In the genomic region with DNA sequence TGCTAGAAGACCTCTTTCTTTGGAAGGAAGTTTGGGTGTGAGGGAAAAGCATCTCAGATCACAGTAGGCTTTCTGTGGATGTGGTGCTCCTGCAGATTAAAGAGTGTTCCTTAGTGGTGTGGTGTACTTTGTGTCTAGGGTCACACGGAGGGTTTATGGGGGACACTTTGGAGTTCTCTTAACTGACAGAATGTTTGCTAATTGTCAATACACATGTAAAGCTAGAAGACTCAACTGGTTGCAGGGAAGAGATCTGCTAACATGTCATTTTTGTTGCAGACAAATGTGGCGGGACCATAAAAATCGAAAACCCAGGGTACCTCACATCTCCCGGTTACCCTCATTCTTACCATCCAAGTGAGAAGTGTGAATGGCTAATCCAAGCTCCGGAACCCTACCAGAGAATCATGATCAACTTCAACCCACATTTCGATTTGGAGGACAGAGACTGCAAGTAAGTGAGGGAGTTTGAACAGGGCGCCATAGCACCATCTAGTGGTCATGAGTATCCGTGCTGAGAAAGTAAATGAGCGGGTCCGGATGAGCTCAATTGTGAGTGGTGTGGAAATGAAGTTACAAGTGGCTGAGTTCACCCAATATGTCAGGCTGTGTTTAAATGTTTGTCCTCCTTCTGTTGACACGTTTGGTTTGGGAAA, we compare ENCODE assay signal across 9 mouse cellular contexts. TPM values are rescaled to one million over a fixed set of nuclear protein-coding genes. Genes with fewer than 3 reads are reported as not detected.
DNase-seq lines count a peak whose midpoint lies in the region; ATAC-seq and TF ChIP-seq lines count a peak whose summit lies in the region.
"Had no signal": no experiment of that assay in that cellular context is flagged by ENCODE, and none has a peak within 500 bp of the region (broad histone marks: within the 10 kb centered on the region; RNA-seq: fewer than 3 reads in every experiment).

No protein-coding gene starts in this region.

- H3K9ac ChIP-seq in forebrain, embryonic 14.5 days (ENCODE audit: low read length): peak overlapping the region; percentile 18; the same call in 1 of the 2 replicates
- H3K9ac ChIP-seq in neural tube, embryonic 15.5 days (replicated peaks): peak overlapping the region; percentile 30
- H3K9ac ChIP-seq: liver, embryonic 15.5 days had no signal

- no peaks in the 10 kb centered on the region for H3K36me3 ChIP-seq in E14TG2a.4 (ENCODE audit: insufficient read depth, low read length)
- 0 out of 2 replicates have a peak, but pooled peaks cover 2% of the 10 kb centered on the region for H3K36me3 ChIP-seq in forebrain, embryonic 14.5 days (ENCODE audit: control insufficient read depth, insufficient read depth, low read length)
- no peaks in the 10 kb centered on the region for H3K36me3 ChIP-seq in neural tube, embryonic 15.5 days
- H3K36me3 ChIP-seq: liver, embryonic 15.5 days had no signal

- peak; percentile 79 for TF ChIP-seq CTCF in E14TG2a.4 (conservative IDR thresholded peaks at IDR 0.05; ENCODE audit: low read length)

- H3K4me2 ChIP-seq in forebrain, embryonic 14.5 days (ENCODE audit: low read length): peak overlapping the region; percentile 90
- H3K4me2 ChIP-seq in neural tube, embryonic 15.5 days: peak overlapping the region; percentile 99
- H3K4me2 ChIP-seq: liver, embryonic 15.5 days had no signal

- H3K27me3 ChIP-seq in E14TG2a.4 (ENCODE audit: insufficient read depth, low read length): peaks cover 50% of the 10 kb centered on the region
- no peaks in the 10 kb centered on the region for H3K27me3 ChIP-seq in forebrain, embryonic 14.5 days (replicated peaks; ENCODE audit: control insufficient read depth, insufficient read depth, low read length)
- H3K27me3 ChIP-seq in neural tube, embryonic 15.5 days (replicated peaks): no peaks in the 10 kb centered on the region

- no peak overlapping the region for H3K4me3 ChIP-seq in E14TG2a.4 (replicated peaks; ENCODE audit: low read length)
- peak overlapping the region; percentile 69 for H3K4me3 ChIP-seq in forebrain, embryonic 14.5 days (ENCODE audit: low read depth, low read length)
- H3K4me3 ChIP-seq in neural tube, embryonic 15.5 days (replicated peaks): peak overlapping the region; percentile 38
- H3K4me3 ChIP-seq: liver, embryonic 15.5 days had no signal

- no peaks in the 10 kb centered on the region for H3K9me3 ChIP-seq in E14TG2a.4 (ENCODE audit: low read length)
- H3K9me3 ChIP-seq in forebrain, embryonic 14.5 days (replicated peaks; ENCODE audit: control insufficient read depth, low read length): no peaks in the 10 kb centered on the region
- no peaks in the 10 kb centered on the region for H3K9me3 ChIP-seq in neural tube, embryonic 15.5 days (replicated peaks)
- H3K9me3 ChIP-seq: liver, embryonic 15.5 days had no signal

- 9% methylated on average over 11 of the region's 11 CpGs for WGBS in forebrain, embryonic 14.5 days
- 12% methylated on average over 11 of the region's 11 CpGs for WGBS in large intestine, adult 2 months
- WGBS in neural tube, embryonic 15.5 days: 9% methylated on average over 11 of the region's 11 CpGs

- peaks cover 13% of the 10 kb centered on the region for H3K4me1 ChIP-seq in E14TG2a.4 (replicated peaks; ENCODE audit: low read depth, low read length)
- H3K4me1 ChIP-seq in forebrain, embryonic 14.5 days (ENCODE audit: control insufficient read depth, insufficient read depth, low read length): peaks cover 6% of the 10 kb centered on the region
- peaks cover 46% of the 10 kb centered on the region for H3K4me1 ChIP-seq in neural tube, embryonic 15.5 days
- H3K4me1 ChIP-seq: liver, embryonic 15.5 days had no signal

- ATAC-seq in forebrain, embryonic 14.5 days: no peak
- no peak for ATAC-seq in neural tube, embryonic 15.5 days (ENCODE audit: low FRiP score)

- DNase-seq in c-Kit-positive CD71-positive TER-119-positive erythroid progenitor cells, embryonic 14.5 days (ENCODE audit: low spot score): peak; percentile 55
- DNase-seq in forebrain, embryonic 14.5 days (ENCODE audit: low spot score): peak; percentile 90
- DNase-seq in heart, postnatal 14 days: peak; percentile 82 to 89
- peak; percentile 71 for DNase-seq in large intestine, adult 2 months (ENCODE audit: low read depth, low spot score)
- peak; percentile 79 to 86 for DNase-seq in lung, adult 18-20 months
- DNase-seq in testis, postnatal 14 days (ENCODE audit: low spot score): peak; percentile 56

- intact Hi-C loops in heart, postnatal 14 days (cut with DNase I): loop anchor here (1.0 to 5.0 kb wide), 2 partner anchors 74 to 125 kb away; no protein-coding TSS in a partner anchor

- no peak overlapping the region for H3K27ac ChIP-seq in forebrain, embryonic 14.5 days (ENCODE audit: low read depth, low read length)
- H3K27ac ChIP-seq in neural tube, embryonic 15.5 days (replicated peaks): peak overlapping the region; percentile 69
- H3K27ac ChIP-seq: liver, embryonic 15.5 days had no signal

RNA-seq across cellular contexts. Expression of gene Nrp1, which starts 4.7 kb away (rescaled TPM):
- 57.9 and 81.1 TPM in 2 replicates for polyA plus RNA-seq in forebrain, embryonic 14.5 days (2014; fragmentation: Nextera tagmentation; extraction: Ambion mirVana)
- 100 to 1,000 TPM; 128 to 131 TPM for total RNA-seq in heart, postnatal 14 days (2021)
- 4.9 and 9.4 TPM in 2 replicates for polyA plus RNA-seq in large intestine, adult 2 months (2012; rRNA removed)
- polyA plus RNA-seq in neural tube, embryonic 15.5 days (2015; fragmentation: Nextera tagmentation; extraction: Ambion mirVana): 107 and 117 TPM in 2 replicates
